Mouse (Mus musculus) stomach, postnatal 0 days (tissue): ENCODE measurements around the gene Eefsec. TPM values are rescaled to one million over a fixed set of nuclear protein-coding genes. Genes with fewer than 3 reads are reported as not detected.
A peak's percentile ranks its signal among the peaks of the same experiment; 100 is the strongest.

Experiments used
- ATAC-seq: fragments of 200-750 bp; cut with Nextera tagmentation; 2 replicates; pipeline ENCODE4 v1.8.0; 2017; ENCODE audit not compliant: low FRiP score, low TSS enrichment
- DNase-seq: peaks from one replicate; pipeline ENCODE4 v3.0.0-alpha.2; 2016; ENCODE audit warnings: low spot score
- H3K27ac ChIP-seq: fragments of 300-500 bp; sonication (generic); replicated peaks from 2 replicates; pipeline ENCODE4 v1.5.1; 2014; ENCODE audit warnings: mild to moderate bottlenecking, control low read depth
- H3K27me3 ChIP-seq: fragments of 300-500 bp; sonication (generic); 2 replicates; pipeline ENCODE4 v1.6.1; 2014; ENCODE audit warnings: low read length; ENCODE audit not compliant: control insufficient read depth, insufficient read depth
- H3K36me3 ChIP-seq: fragments of 300-500 bp; sonication (generic); 2 replicates; pipeline ENCODE4 v1.6.1; 2014; ENCODE audit warnings: low read length, mixed read lengths; ENCODE audit not compliant: control insufficient read depth, insufficient read depth
- H3K4me1 ChIP-seq: fragments of 300-500 bp; sonication (generic); replicated peaks from 2 replicates; pipeline ENCODE4 v1.6.1; 2014; ENCODE audit warnings: antibody characterized with exemption; ENCODE audit not compliant: control insufficient read depth, insufficient read depth
- H3K4me2 ChIP-seq: fragments of 300-500 bp; sonication (generic); replicated peaks from 2 replicates; pipeline ENCODE4 v1.6.1; 2014; ENCODE audit warnings: low read depth, mild to moderate bottlenecking, control low read depth, moderate library complexity
- H3K4me3 ChIP-seq: fragments of 300-500 bp; sonication (generic); 2 replicates; pipeline ENCODE4 v1.5.1; 2014; ENCODE audit warnings: low read depth, low read length, control low read depth
- H3K9ac ChIP-seq: fragments of 300-500 bp; sonication (generic); 2 replicates; pipeline ENCODE4 v1.6.1; 2014; ENCODE audit warnings: mild to moderate bottlenecking, low read length, control low read depth, mixed read lengths
- H3K9me3 ChIP-seq: fragments of 300-500 bp; sonication (generic); 2 replicates; pipeline ENCODE4 v1.6.1; 2016; ENCODE audit warnings: low read length; ENCODE audit not compliant: control insufficient read depth
- CTCF ChIP-seq: IDR thresholded peaks from 2 replicates; pipeline ENCODE4 v1.5.1; 2016; ENCODE audit warnings: antibody characterized with exemption, low read depth, mild to moderate bottlenecking, moderate library complexity
- EP300 ChIP-seq: optimal IDR thresholded peaks from 2 replicates; pipeline ENCODE3; 2016; ENCODE audit warnings: antibody characterized with exemption
- whole genome bisulfite sequencing: fragments of 180-500 bp; shearing (Covaris S2); extraction: QIAGEN DNeasy Blood & Tissue Kit; methylation state at CpG from one replicate; pipeline ENCODE4 v1.1.7; 2014; 5-methylcytosine and 5-hydroxymethylcytosine counted together
- polyA plus RNA-seq: library from polyadenylated mRNA; unstranded; fragments of >200 nt; fragmentation: Nextera tagmentation; extraction: Ambion mirVana; gene quantifications from 2 replicates; pipeline ENCODE4 v1.2.1, GENCODE M21; 2015

The Eefsec gene
- polyA plus RNA-seq, 1 experiment from 2014 or later: 20.6 TPM

- Histone ChIP-seq H3K27ac (no peak overlapping the region), H3K9me3 (no peaks in the 10 kb centered on the region), H3K27me3 (no peaks in the 10 kb centered on the region), H3K4me2 (no peak overlapping the region), H3K4me3 (no peak overlapping the region), H3K36me3 (no peaks in the 10 kb centered on the region), H3K4me1 (no peaks in the 10 kb centered on the region), H3K9ac (no peak overlapping the region)
- ATAC-seq: no peak
- WGBS: 84% methylated on average over 10 of the region's 10 CpGs
- TF ChIP-seq EP300: no peak
- no peak for TF ChIP-seq CTCF
- DNase-seq: no peak
Measured at GRCm38 (mm10) chr6:88311593-88311992, 134.7 kb downstream of the Eefsec start.

GRCm38 (mm10) chr6:88306100-88306746, 140.1 kb downstream of the Eefsec start:
- 76% methylated on average over 4 of the region's 4 CpGs for WGBS
- TF ChIP-seq CTCF (no peak), EP300 (no peak)
- Histone ChIP-seq H3K27ac (no peak overlapping the region), H3K4me1 (no peaks in the 10 kb centered on the region), H3K4me2 (no peak overlapping the region), H3K9me3 (no peaks in the 10 kb centered on the region), H3K27me3 (no peaks in the 10 kb centered on the region), H3K36me3 (no peaks in the 10 kb centered on the region), H3K4me3 (no peak overlapping the region), H3K9ac (no peak overlapping the region)
- DNase-seq (no peak), ATAC-seq (no peak)

- TF ChIP-seq EP300: no peak
- TF ChIP-seq CTCF: no peak
- Histone ChIP-seq H3K27me3 (no peaks in the 10 kb centered on the region), H3K36me3 (peaks cover 3% of the 10 kb centered on the region; the same call in 1 of the 2 replicates), H3K4me3 (no peak overlapping the region), H3K9ac (no peak overlapping the region), H3K4me2 (no peak overlapping the region), H3K4me1 (no peaks in the 10 kb centered on the region; the same call in 1 of the 2 replicates), H3K9me3 (no peaks in the 10 kb centered on the region), H3K27ac (no peak overlapping the region)
- ATAC-seq: no peak
- 76% methylated on average over 7 of the region's 7 CpGs for WGBS
- DNase-seq: no peak
Measured at GRCm38 (mm10) chr6:88301234-88301633, 145.1 kb downstream of the Eefsec start.

- no peak for DNase-seq
- Histone ChIP-seq H3K9me3 (no peaks in the 10 kb centered on the region), H3K36me3 (peaks cover 3% of the 10 kb centered on the region; the same call in 1 of the 2 replicates), H3K27ac (no peak overlapping the region), H3K4me2 (no peak overlapping the region), H3K4me1 (no peaks in the 10 kb centered on the region; the same call in 1 of the 2 replicates), H3K4me3 (no peak overlapping the region), H3K9ac (no peak overlapping the region), H3K27me3 (no peaks in the 10 kb centered on the region)
- ATAC-seq: no peak
- 60% methylated on average over 2 of the region's 2 CpGs for WGBS
- TF ChIP-seq EP300 (no peak), CTCF (no peak)
Measured at GRCm38 (mm10) chr6:88299491-88299890, 146.8 kb downstream of the Eefsec start.

- Histone ChIP-seq H3K4me3 (no peak overlapping the region), H3K4me2 (no peak overlapping the region), H3K9me3 (no peaks in the 10 kb centered on the region), H3K27me3 (no peaks in the 10 kb centered on the region), H3K9ac (no peak overlapping the region), H3K36me3 (peaks cover under 1% of the 10 kb centered on the region; the same call in 1 of the 2 replicates), H3K4me1 (no peaks in the 10 kb centered on the region), H3K27ac (no peak overlapping the region)
- DNase-seq (peak; percentile 57), ATAC-seq (peak; percentile 82; the same call in 1 of the 2 replicates)
- 53% methylated on average over 4 of the region's 4 CpGs for WGBS
- no peak for TF ChIP-seq EP300
- no peak for TF ChIP-seq CTCF
Measured at GRCm38 (mm10) chr6:88292274-88292909, 153.9 kb downstream of the Eefsec start.

GRCm38 (mm10) chr6:88290129-88290766, 156.1 kb downstream of the Eefsec start:
- Histone ChIP-seq H3K27me3 (no peaks in the 10 kb centered on the region), H3K4me2 (no peak overlapping the region), H3K9ac (no peak overlapping the region), H3K27ac (no peak overlapping the region), H3K4me3 (no peak overlapping the region), H3K9me3 (no peaks in the 10 kb centered on the region), H3K4me1 (no peaks in the 10 kb centered on the region), H3K36me3 (no peaks in the 10 kb centered on the region)
- TF ChIP-seq EP300: no peak
- TF ChIP-seq CTCF: no peak
- no peak for ATAC-seq
- 76% methylated on average over 6 of the region's 6 CpGs for WGBS
- DNase-seq: no peak
